Mouse (Mus musculus): ENCODE measurements at regions not wholly inside any gene's neighbourhood (a gene's known extent, or its start where the extent isn't known, plus 50 kb on each side); places are given as distances from the start of the nearest gene placed in this dataset.
A peak's percentile ranks its signal among the peaks of the same experiment; 100 is the strongest.

- Histone ChIP-seq H3K27me3 (ENCODE audit: control insufficient read depth, insufficient read depth, insufficient read length) (no peaks in the 10 kb centered on the region), H3ac (ENCODE audit: control insufficient read depth, insufficient read length, low read depth) (no peak overlapping the region), H3K79me3 (ENCODE audit: low read depth) (no peaks in the 10 kb centered on the region), H3K79me2 (ENCODE audit: control insufficient read depth, insufficient read depth) (no peaks in the 10 kb centered on the region), H3K4me3 (ENCODE audit: insufficient read depth, poor library complexity, severe bottlenecking) (no peak overlapping the region), H3K36me3 (ENCODE audit: control insufficient read depth, insufficient read depth) (no peaks in the 10 kb centered on the region)
- TF ChIP-seq MAX (IDR thresholded peaks at IDR 0.05) (no peak), FOSL1 (IDR thresholded peaks at IDR 0.05; ENCODE audit: insufficient read depth, low read length, poor library complexity, severe bottlenecking) (no peak)
These were observed 159.5 kb upstream of the Eef2kmt start for GRCm38 (mm10) chr16:5415310-5415709.

- H3ac ChIP-seq (ENCODE audit: control insufficient read depth, insufficient read length, low read depth) = no peak overlapping the region
- no peak overlapping the region for H3K4me3 ChIP-seq (ENCODE audit: insufficient read depth, poor library complexity, severe bottlenecking)
- H3K79me2 ChIP-seq (ENCODE audit: control insufficient read depth, insufficient read depth) = no peaks in the 10 kb centered on the region
- H3K36me3 ChIP-seq (ENCODE audit: control insufficient read depth, insufficient read depth) = no peaks in the 10 kb centered on the region
- TF ChIP-seq USF1 (IDR thresholded peaks at IDR 0.05; ENCODE audit: low read depth) (no peak), FOSL1 (IDR thresholded peaks at IDR 0.05; ENCODE audit: insufficient read depth, low read length, poor library complexity, severe bottlenecking) (no peak), CTCF (IDR thresholded peaks at IDR 0.05; ENCODE audit: control insufficient read depth, insufficient read depth, insufficient read length) (no peak), MYOG (IDR thresholded peaks at IDR 0.05; ENCODE audit: control insufficient read depth, extremely low read depth, insufficient read length) (no peak), MAX (IDR thresholded peaks at IDR 0.05) (no peak), CEBPB (IDR thresholded peaks at IDR 0.05; ENCODE audit: low read depth) (no peak), MYOD1 (IDR thresholded peaks at IDR 0.05; ENCODE audit: control insufficient read depth, insufficient read length, low read depth) (no peak)
- no peaks in the 10 kb centered on the region for H3K79me3 ChIP-seq (ENCODE audit: low read depth)
- no peaks in the 10 kb centered on the region for H3K27me3 ChIP-seq (ENCODE audit: control insufficient read depth, insufficient read depth, insufficient read length)
These were observed 156.1 kb upstream of the Eef2kmt start for GRCm38 (mm10) chr16:5411819-5412385.

GRCm38 (mm10) chr16:5406711-5407110, 150.9 kb upstream of the Eef2kmt start:
- Histone ChIP-seq H3K79me3 (ENCODE audit: low read depth) (no peaks in the 10 kb centered on the region), H3K27me3 (ENCODE audit: control insufficient read depth, insufficient read depth, insufficient read length) (no peaks in the 10 kb centered on the region), H3ac (ENCODE audit: control insufficient read depth, insufficient read length, low read depth) (no peak overlapping the region), H3K36me3 (ENCODE audit: control insufficient read depth, insufficient read depth) (no peaks in the 10 kb centered on the region), H3K79me2 (ENCODE audit: control insufficient read depth, insufficient read depth) (no peaks in the 10 kb centered on the region), H3K4me3 (ENCODE audit: insufficient read depth, poor library complexity, severe bottlenecking) (no peak overlapping the region)
- no peak for TF ChIP-seq MYOG (IDR thresholded peaks at IDR 0.05; ENCODE audit: control insufficient read depth, extremely low read depth, insufficient read length)
- peak; percentile 1 for TF ChIP-seq CTCF (IDR thresholded peaks at IDR 0.05; ENCODE audit: control insufficient read depth, insufficient read depth, insufficient read length)

- Histone ChIP-seq H3K27me3 (ENCODE audit: control insufficient read depth, insufficient read depth, insufficient read length) (no peaks in the 10 kb centered on the region), H3K79me3 (ENCODE audit: low read depth) (no peaks in the 10 kb centered on the region), H3K79me2 (ENCODE audit: control insufficient read depth, insufficient read depth) (no peaks in the 10 kb centered on the region), H3K36me3 (ENCODE audit: control insufficient read depth, insufficient read depth) (no peaks in the 10 kb centered on the region), H3K4me3 (ENCODE audit: insufficient read depth, poor library complexity, severe bottlenecking) (no peak overlapping the region), H3ac (ENCODE audit: control insufficient read depth, insufficient read length, low read depth) (no peak overlapping the region)
- TF ChIP-seq MYOG (IDR thresholded peaks at IDR 0.05; ENCODE audit: control insufficient read depth, extremely low read depth, insufficient read length) (no peak), MYOD1 (IDR thresholded peaks at IDR 0.05; ENCODE audit: control insufficient read depth, insufficient read length, low read depth) (no peak), MAX (IDR thresholded peaks at IDR 0.05) (no peak), FOSL1 (IDR thresholded peaks at IDR 0.05; ENCODE audit: insufficient read depth, low read length, poor library complexity, severe bottlenecking) (no peak), USF1 (IDR thresholded peaks at IDR 0.05; ENCODE audit: low read depth) (no peak), CEBPB (IDR thresholded peaks at IDR 0.05; ENCODE audit: low read depth) (no peak), CTCF (IDR thresholded peaks at IDR 0.05; ENCODE audit: control insufficient read depth, insufficient read depth, insufficient read length) (no peak)
These were observed 137.6 kb upstream of the Eef2kmt start for GRCm38 (mm10) chr16:5393336-5393735.

DNA sequence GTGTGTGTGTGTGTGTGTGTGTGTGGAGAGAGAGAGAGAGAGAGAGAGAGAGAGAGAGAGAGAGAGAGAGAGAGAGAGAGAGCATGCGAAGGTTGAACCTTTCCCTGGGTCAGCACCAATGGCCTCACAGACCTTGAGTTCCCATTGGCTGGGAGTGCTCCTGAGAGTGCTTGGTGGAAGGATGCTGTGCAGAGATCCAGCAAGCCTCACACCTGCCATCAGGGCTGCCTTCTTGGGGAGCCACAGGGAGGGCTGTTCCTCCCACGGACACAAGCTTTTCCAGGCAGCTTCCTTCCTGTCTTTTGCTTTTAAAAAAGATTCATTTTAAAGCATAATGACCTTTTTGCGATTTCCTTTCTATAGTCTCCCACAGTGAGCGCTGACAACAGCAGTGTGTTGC, 127.1 kb upstream of the Eef2kmt start:
- no peak overlapping the region for H3K4me3 ChIP-seq (ENCODE audit: insufficient read depth, poor library complexity, severe bottlenecking)
- H3K27me3 ChIP-seq (ENCODE audit: control insufficient read depth, insufficient read depth, insufficient read length) = no peaks in the 10 kb centered on the region
- H3K36me3 ChIP-seq (ENCODE audit: control insufficient read depth, insufficient read depth) = no peaks in the 10 kb centered on the region
- no peak for TF ChIP-seq MAX (IDR thresholded peaks at IDR 0.05)
- TF ChIP-seq USF1 (IDR thresholded peaks at IDR 0.05; ENCODE audit: low read depth) = no peak
- TF ChIP-seq MYOD1 (IDR thresholded peaks at IDR 0.05; ENCODE audit: control insufficient read depth, insufficient read length, low read depth) = no peak
- TF ChIP-seq MYOG (IDR thresholded peaks at IDR 0.05; ENCODE audit: control insufficient read depth, extremely low read depth, insufficient read length) = no peak
- no peak for TF ChIP-seq CEBPB (IDR thresholded peaks at IDR 0.05; ENCODE audit: low read depth)
- TF ChIP-seq FOSL1 (IDR thresholded peaks at IDR 0.05; ENCODE audit: insufficient read depth, low read length, poor library complexity, severe bottlenecking) = no peak
- H3ac ChIP-seq (ENCODE audit: control insufficient read depth, insufficient read length, low read depth) = no peak overlapping the region
- H3K79me3 ChIP-seq (ENCODE audit: low read depth) = no peaks in the 10 kb centered on the region
- no peaks in the 10 kb centered on the region for H3K79me2 ChIP-seq (ENCODE audit: control insufficient read depth, insufficient read depth)

DNA sequence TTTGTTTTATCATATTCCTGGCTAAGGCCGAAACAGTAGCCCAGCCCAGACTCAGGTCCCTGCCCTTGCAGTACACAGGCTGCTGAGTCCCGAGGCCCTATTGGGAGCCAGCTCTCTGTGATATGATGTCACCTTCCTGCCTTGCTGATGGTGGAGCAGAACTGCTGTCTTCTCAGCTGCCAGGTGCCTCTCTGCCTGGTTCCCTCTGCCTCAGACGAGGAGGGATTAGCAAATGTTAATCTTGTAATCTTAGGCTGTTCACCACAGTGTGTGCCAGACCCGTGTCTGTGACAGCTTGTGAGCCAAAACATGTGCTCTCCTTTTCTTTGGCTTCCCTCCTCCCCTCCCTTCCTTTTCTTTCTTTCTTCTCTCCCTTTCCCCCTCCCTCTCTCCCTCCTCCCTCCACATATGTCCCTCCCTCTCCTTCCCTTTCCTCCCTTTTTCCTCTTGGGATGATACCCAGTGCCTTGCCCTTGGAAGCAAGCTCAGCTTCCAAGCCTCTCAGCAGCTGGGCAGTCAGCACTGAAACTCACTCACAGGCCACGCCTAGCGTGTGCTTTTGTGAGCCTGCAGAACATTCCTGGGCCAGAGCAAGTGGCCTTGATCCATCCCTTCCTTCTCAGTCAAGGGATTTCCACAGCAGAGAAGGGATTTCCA, 126.6 kb upstream of the Eef2kmt start:
- no peak overlapping the region for H3K4me3 ChIP-seq (ENCODE audit: insufficient read depth, poor library complexity, severe bottlenecking)
- H3K79me3 ChIP-seq (ENCODE audit: low read depth) = no peaks in the 10 kb centered on the region
- no peaks in the 10 kb centered on the region for H3K27me3 ChIP-seq (ENCODE audit: control insufficient read depth, insufficient read depth, insufficient read length)
- H3K79me2 ChIP-seq (ENCODE audit: control insufficient read depth, insufficient read depth) = no peaks in the 10 kb centered on the region
- no peaks in the 10 kb centered on the region for H3K36me3 ChIP-seq (ENCODE audit: control insufficient read depth, insufficient read depth)
- TF ChIP-seq FOSL1 (IDR thresholded peaks at IDR 0.05; ENCODE audit: insufficient read depth, low read length, poor library complexity, severe bottlenecking) = no peak
- no peak for TF ChIP-seq CTCF (IDR thresholded peaks at IDR 0.05; ENCODE audit: control insufficient read depth, insufficient read depth, insufficient read length)
- no peak for TF ChIP-seq CEBPB (IDR thresholded peaks at IDR 0.05; ENCODE audit: low read depth)
- no peak for TF ChIP-seq USF1 (IDR thresholded peaks at IDR 0.05; ENCODE audit: low read depth)
- TF ChIP-seq MAX (IDR thresholded peaks at IDR 0.05) = no peak
- TF ChIP-seq MYOD1 (IDR thresholded peaks at IDR 0.05; ENCODE audit: control insufficient read depth, insufficient read length, low read depth) = no peak
- TF ChIP-seq MYOG (IDR thresholded peaks at IDR 0.05; ENCODE audit: control insufficient read depth, extremely low read depth, insufficient read length) = no peak
- H3ac ChIP-seq (ENCODE audit: control insufficient read depth, insufficient read length, low read depth) = no peak overlapping the region
